Mouse (Mus musculus): ENCODE measurements around the gene Commd6. TPM values are rescaled to one million over a fixed set of nuclear protein-coding genes. Genes with fewer than 3 reads are reported as not detected.

Commd6 gene
- total and polyA plus RNA-seq, 3 experiments, result 56.6 to 125 (median 75.4) TPM

DNA sequence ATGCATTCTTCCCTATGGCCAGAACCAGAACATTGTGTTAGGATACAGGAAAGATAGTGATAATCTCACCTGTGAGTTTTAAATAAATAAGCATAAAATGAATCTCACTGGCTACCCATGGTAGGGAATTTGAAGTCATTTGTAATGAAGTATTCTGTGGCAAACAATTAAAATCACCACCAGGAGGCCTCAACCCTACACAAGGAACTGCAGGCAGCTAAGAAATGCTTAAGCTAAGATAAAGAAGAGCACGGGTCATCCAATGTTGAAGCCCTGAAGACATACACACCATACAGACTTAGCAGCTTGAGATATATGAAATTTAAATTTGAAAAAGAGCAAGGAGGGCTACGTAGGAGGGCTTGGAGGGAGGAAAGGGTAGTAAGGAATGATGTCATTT is 34.6 kb downstream of the Commd6 start:
- Histone ChIP-seq H3K9me3 (replicated peaks; ENCODE audit: low read length) (no peaks in the 10 kb centered on the region), H3K4me1 (ENCODE audit: control insufficient read depth in 1 of 2, insufficient read depth in 2 of 2) (peaks cover 0 to 37% of the 10 kb centered on the region in 2 experiments; a peak in 2 of 4 replicates), H3K36me3 (replicated peaks in 1 of 2; ENCODE audit: control insufficient read depth in 1 of 2, insufficient read depth in 1 of 2, low read length in 1 of 2) (peaks cover 0 to 7% of the 10 kb centered on the region in 2 experiments), H3K4me2 (ENCODE audit: insufficient read depth, low read depth, poor library complexity, severe bottlenecking) (no peak overlapping the region), H3K4me3 (replicated peaks in 1 of 3; ENCODE audit: low read depth in 2 of 3, low read length in 2 of 3, poor library complexity in 1 of 3) (no peak overlapping the region), H3K9ac (ENCODE audit: insufficient read depth, low read depth) (no peak overlapping the region), H3K79me2 (replicated peaks; ENCODE audit: control insufficient read depth, extremely low read depth, insufficient read depth, poor library complexity, severe bottlenecking) (no peaks in the 10 kb centered on the region), H3K27ac (ENCODE audit: insufficient read depth, low read depth) (no peak overlapping the region), H3K27me3 (replicated peaks) (no peaks in the 10 kb centered on the region)
- in situ Hi-C loops (cut with MboI; ENCODE audit: low pct_ligation_motif_present, low pct_unique_long_range_greater_than_20kb, low sequenced_read_pairs) (loop anchor here (5.0 kb wide), 1 partner anchor 94 kb away; no protein-coding TSS in a partner anchor), dilution Hi-C loops (cut with MboI; ENCODE audit: extremely low pct_ligation_motif_present, extremely low pct_unique_long_range_greater_than_20kb, low sequenced_read_pairs) (no loop called here)
- DNase-seq (ENCODE audit: extremely low read depth), result peak; percentile 28
- TF ChIP-seq USF2 (conservative IDR thresholded peaks at IDR 0.05; ENCODE audit: low read depth, low read length) (no peak), SMC3 (IDR thresholded peaks at IDR 0.05; ENCODE audit: low read depth, low read length) (peak; percentile 34), NELFE (IDR thresholded peaks at IDR 0.05; ENCODE audit: low read depth, low read length) (no peak), POLR2AphosphoS2 (IDR thresholded peaks at IDR 0.05; ENCODE audit: low read depth, low read length) (no peak), CTCF (conservative IDR thresholded peaks at IDR 0.05 in 1 of 2, IDR thresholded peaks at IDR 0.05 in 1 of 2; ENCODE audit: low read depth in 2 of 2, low read length in 2 of 2) (peak; percentile 14 to 54; a peak in 2 of 4 replicates), RAD21 (IDR thresholded peaks at IDR 0.05; ENCODE audit: low read depth, low read length) (peak; percentile 24)

DNA sequence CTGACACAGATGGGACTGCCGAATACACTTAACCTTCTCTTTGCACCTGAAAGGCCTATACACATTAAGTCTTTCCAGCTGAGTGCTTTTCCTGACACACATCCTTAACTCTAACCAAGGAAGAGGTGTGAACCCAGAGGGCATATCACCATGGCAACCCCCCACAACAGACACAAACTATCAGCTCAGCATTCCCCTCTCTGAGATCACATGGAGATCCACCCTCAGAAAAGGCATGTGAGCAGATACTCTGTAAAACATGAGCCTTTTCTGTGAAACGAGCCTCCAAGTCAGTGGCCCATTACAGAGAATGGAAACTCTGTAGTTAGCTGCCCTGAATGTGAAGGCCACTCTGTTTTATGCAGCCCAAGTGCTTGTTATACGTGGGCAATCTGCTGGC is 37.6 kb downstream of the Commd6 start:
- dilution Hi-C loops (cut with MboI; ENCODE audit: extremely low pct_ligation_motif_present, extremely low pct_unique_long_range_greater_than_20kb, low sequenced_read_pairs), result no loop called here
- H3K4me1 ChIP-seq (ENCODE audit: control insufficient read depth in 1 of 2, insufficient read depth in 2 of 2), result peaks cover 0 to 37% of the 10 kb centered on the region in 2 experiments; a peak in 2 of 4 replicates

DNA sequence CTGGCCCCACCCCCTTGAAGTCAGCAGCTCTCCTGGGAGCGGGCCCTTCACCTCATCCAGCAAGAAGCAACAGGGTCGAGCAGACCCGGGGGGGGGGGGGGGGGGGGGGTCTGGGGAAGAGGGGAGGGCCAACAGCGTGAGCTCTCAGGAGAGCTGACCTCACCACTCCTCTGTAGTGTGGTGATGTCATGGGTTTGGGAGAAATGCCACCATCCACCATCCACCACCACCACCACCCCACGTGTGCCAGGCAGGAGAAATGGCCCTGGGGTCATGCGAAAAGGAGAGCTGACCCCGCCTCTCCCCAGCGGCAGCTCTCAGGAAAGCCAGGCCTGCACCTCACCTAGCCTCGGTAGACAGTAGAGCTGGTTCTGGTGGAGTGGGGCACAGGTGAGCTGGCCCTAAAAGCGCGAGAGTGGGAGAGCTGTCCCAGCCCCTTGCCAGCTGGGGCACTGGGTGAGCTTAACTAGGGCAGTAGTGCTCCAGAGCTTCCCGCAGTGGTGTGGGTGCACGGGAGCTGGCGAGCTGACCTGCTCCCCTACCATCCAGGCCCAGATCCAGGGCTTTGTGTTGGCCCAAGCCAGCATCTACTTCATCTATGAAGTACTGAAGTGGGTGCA is 43.3 kb downstream of the Commd6 start:
- Histone ChIP-seq H3K4me1 (ENCODE audit: control insufficient read depth in 1 of 2, insufficient read depth in 2 of 2) (no peaks in the 10 kb centered on the region), H3K4me3 (replicated peaks in 1 of 3; ENCODE audit: low read depth in 2 of 3, low read length in 2 of 3, poor library complexity in 1 of 3) (no peak overlapping the region), H3K9me3 (replicated peaks; ENCODE audit: low read length) (no peaks in the 10 kb centered on the region), H3K79me2 (replicated peaks; ENCODE audit: control insufficient read depth, extremely low read depth, insufficient read depth, poor library complexity, severe bottlenecking) (no peaks in the 10 kb centered on the region), H3K9ac (ENCODE audit: insufficient read depth, low read depth) (no peak overlapping the region), H3K27me3 (replicated peaks) (no peaks in the 10 kb centered on the region), H3K27ac (ENCODE audit: insufficient read depth, low read depth) (no peak overlapping the region), H3K4me2 (ENCODE audit: insufficient read depth, low read depth, poor library complexity, severe bottlenecking) (no peak overlapping the region), H3K36me3 (replicated peaks in 1 of 2; ENCODE audit: control insufficient read depth in 1 of 2, insufficient read depth in 1 of 2, low read length in 1 of 2) (peaks cover 0 to 60% of the 10 kb centered on the region in 2 experiments)
- no peak for DNase-seq (ENCODE audit: extremely low read depth)
- dilution Hi-C loops (cut with MboI; ENCODE audit: extremely low pct_ligation_motif_present, extremely low pct_unique_long_range_greater_than_20kb, low sequenced_read_pairs) (no loop called here), in situ Hi-C loops (cut with MboI; ENCODE audit: low pct_ligation_motif_present, low pct_unique_long_range_greater_than_20kb, low sequenced_read_pairs) (no loop called here)
- TF ChIP-seq SIN3A (IDR thresholded peaks at IDR 0.05; ENCODE audit: low read length), result no peak
- TF ChIP-seq MEF2A (IDR thresholded peaks at IDR 0.05; ENCODE audit: borderline replicate concordance, low read depth, low read length), result no peak
- no peak for TF ChIP-seq EP300 (IDR thresholded peaks at IDR 0.05; ENCODE audit: low read length)
- TF ChIP-seq ZC3H11A (IDR thresholded peaks at IDR 0.05; ENCODE audit: low read depth, low read length), result no peak
- no peak for TF ChIP-seq CHD1 (IDR thresholded peaks at IDR 0.05; ENCODE audit: low read depth, low read length)
- no peak for TF ChIP-seq JUND (conservative IDR thresholded peaks at IDR 0.05; ENCODE audit: low read depth, low read length)
- TF ChIP-seq ETS1 (conservative IDR thresholded peaks at IDR 0.05; ENCODE audit: low read depth, low read length), result no peak
- TF ChIP-seq GABPA (IDR thresholded peaks at IDR 0.05; ENCODE audit: insufficient replicate concordance, low read depth, low read length), result no peak
- TF ChIP-seq SMC3 (IDR thresholded peaks at IDR 0.05; ENCODE audit: low read depth, low read length), result no peak
- TF ChIP-seq ZKSCAN1 (IDR thresholded peaks at IDR 0.05; ENCODE audit: borderline replicate concordance, low read depth, low read length), result no peak
- TF ChIP-seq MAX (IDR thresholded peaks at IDR 0.05; ENCODE audit: low read length), result no peak
- no peak for TF ChIP-seq UBTF (IDR thresholded peaks at IDR 0.05; ENCODE audit: low read depth, low read length)
- TF ChIP-seq KAT2A (IDR thresholded peaks at IDR 0.05; ENCODE audit: insufficient replicate concordance, low read length), result no peak
- no peak for TF ChIP-seq IRF4 (IDR thresholded peaks at IDR 0.05; ENCODE audit: low read depth, low read length)
- TF ChIP-seq BHLHE40 (IDR thresholded peaks at IDR 0.05; ENCODE audit: low read depth, low read length), result no peak

More for the DNA sequence above, 37.6 kb downstream of the Commd6 start:
- in situ Hi-C loops (cut with MboI; ENCODE audit: low pct_ligation_motif_present, low pct_unique_long_range_greater_than_20kb, low sequenced_read_pairs), result no loop called here
- Histone ChIP-seq H3K9me3 (replicated peaks; ENCODE audit: low read length) (no peaks in the 10 kb centered on the region), H3K27ac (ENCODE audit: insufficient read depth, low read depth) (no peak overlapping the region), H3K27me3 (replicated peaks) (no peaks in the 10 kb centered on the region), H3K36me3 (replicated peaks in 1 of 2; ENCODE audit: control insufficient read depth in 1 of 2, insufficient read depth in 1 of 2, low read length in 1 of 2) (peaks cover 0 to 29% of the 10 kb centered on the region in 2 experiments), H3K79me2 (replicated peaks; ENCODE audit: control insufficient read depth, extremely low read depth, insufficient read depth, poor library complexity, severe bottlenecking) (no peaks in the 10 kb centered on the region), H3K4me2 (ENCODE audit: insufficient read depth, low read depth, poor library complexity, severe bottlenecking) (no peak overlapping the region), H3K9ac (ENCODE audit: insufficient read depth, low read depth) (no peak overlapping the region), H3K4me3 (replicated peaks in 1 of 3; ENCODE audit: low read depth in 2 of 3, low read length in 2 of 3, poor library complexity in 1 of 3) (no peak overlapping the region)
- peak; percentile 18 for DNase-seq (ENCODE audit: extremely low read depth)
- TF ChIP-seq TBP (conservative IDR thresholded peaks at IDR 0.05; ENCODE audit: low read depth, low read length), result no peak
- TF ChIP-seq ZMIZ1 (IDR thresholded peaks at IDR 0.05; ENCODE audit: low read depth, low read length), result no peak
- no peak for TF ChIP-seq CHD2 (IDR thresholded peaks at IDR 0.05; ENCODE audit: low read length)
- no peak for TF ChIP-seq BHLHE40 (IDR thresholded peaks at IDR 0.05; ENCODE audit: low read depth, low read length)
- TF ChIP-seq KAT2A (IDR thresholded peaks at IDR 0.05; ENCODE audit: insufficient replicate concordance, low read length), result no peak
- no peak for TF ChIP-seq IRF4 (IDR thresholded peaks at IDR 0.05; ENCODE audit: low read depth, low read length)
- no peak for TF ChIP-seq PAX5 (IDR thresholded peaks at IDR 0.05; ENCODE audit: low read length)
- no peak for TF ChIP-seq MEF2A (IDR thresholded peaks at IDR 0.05; ENCODE audit: borderline replicate concordance, low read depth, low read length)
- no peak for TF ChIP-seq POLR2A (IDR thresholded peaks at IDR 0.05; ENCODE audit: low read depth, low read length)
- TF ChIP-seq USF1 (IDR thresholded peaks at IDR 0.05; ENCODE audit: low read depth, low read length), result no peak
- TF ChIP-seq TCF12 (IDR thresholded peaks at IDR 0.05; ENCODE audit: low read depth, low read length), result no peak
- no peak for TF ChIP-seq RCOR1 (conservative IDR thresholded peaks at IDR 0.05; ENCODE audit: low read depth, low read length)
- TF ChIP-seq MAZ (IDR thresholded peaks at IDR 0.05; ENCODE audit: low read depth, low read length), result no peak
- no peak for TF ChIP-seq MAFK (IDR thresholded peaks at IDR 0.05; ENCODE audit: insufficient replicate concordance, low read length)
- TF ChIP-seq NELFE (IDR thresholded peaks at IDR 0.05; ENCODE audit: low read depth, low read length), result no peak
- TF ChIP-seq NRF1 (IDR thresholded peaks at IDR 0.05; ENCODE audit: low read depth, low read length), result no peak
